Mouse (Mus musculus) E14TG2a.4 (cell line): ENCODE data around the gene Ube2q2.

Experiments
- CTCF ChIP-seq: conservative IDR thresholded peaks from 2 replicates; pipeline ENCODE4 v1.5.1; 2014; ENCODE audit warnings: low read length
- NANOG ChIP-seq: IDR thresholded peaks from 2 replicates; pipeline ENCODE4 v1.6.1; 2014; ENCODE audit warnings: borderline replicate concordance, low read length, mixed read lengths

DNA sequence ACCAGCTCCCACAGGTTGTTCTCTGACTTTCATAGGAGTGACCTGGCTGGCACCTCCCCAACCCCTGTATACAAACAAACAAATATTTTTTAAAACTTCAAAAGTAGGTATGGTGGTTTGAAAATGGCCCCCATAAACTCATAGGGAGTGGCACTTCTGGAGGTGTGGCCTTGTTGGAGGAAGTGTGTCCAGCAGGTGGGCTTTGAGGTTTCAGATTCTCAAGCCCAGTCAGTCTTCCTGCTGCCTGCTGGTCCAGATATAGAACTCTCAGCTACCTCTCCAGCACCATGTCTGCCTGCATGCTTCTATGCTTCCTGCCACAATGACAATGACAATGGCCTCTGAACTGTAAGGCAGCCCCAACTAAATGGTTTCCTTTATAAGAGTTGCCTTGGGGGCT lies 16.8 kb upstream of the Ube2q2 start:
- TF ChIP-seq CTCF (no peak), NANOG (no peak)
